ENCODE assay signal across 16 mouse cellular contexts in genomic region chr11:116311169-116311568, GRCm38 (mm10). TPM values are rescaled to one million over a fixed set of nuclear protein-coding genes. Genes with fewer than 3 reads are reported as not detected.
DNase-seq lines count a peak whose midpoint lies in the region; ATAC-seq and TF ChIP-seq lines count a peak whose summit lies in the region.
"Had no signal": no experiment of that assay in that cellular context is flagged by ENCODE, and none has a peak within 500 bp of the region (broad histone marks: within the 10 kb centered on the region; RNA-seq: fewer than 3 reads in every experiment).

No protein-coding gene starts in this region.

- TF ChIP-seq POLR2A in brain, embryonic 14.5 days (IDR thresholded peaks at IDR 0.05; ENCODE audit: borderline replicate concordance, extremely low read depth, insufficient read depth, insufficient read length, poor library complexity, severe bottlenecking), result no peak

- H3K9ac ChIP-seq in embryonic facial prominence, embryonic 14.5 days (ENCODE audit: low read depth, low read length), result no peak overlapping the region
- no peak overlapping the region for H3K9ac ChIP-seq in kidney, embryonic 16.5 days (replicated peaks; ENCODE audit: low read length)
- no peak overlapping the region for H3K9ac ChIP-seq in midbrain, postnatal 0 days (replicated peaks; ENCODE audit: low read length, poor library complexity, severe bottlenecking)
- no peak overlapping the region for H3K9ac ChIP-seq in midbrain, embryonic 13.5 days (replicated peaks)
- H3K9ac ChIP-seq: liver, embryonic 14.5 days had no signal

- no peaks in the 10 kb centered on the region for H3K36me3 ChIP-seq in embryonic facial prominence, embryonic 14.5 days (ENCODE audit: control insufficient read depth, insufficient read depth, low read length)
- no peaks in the 10 kb centered on the region for H3K36me3 ChIP-seq in embryonic facial prominence, embryonic 10.5 days (replicated peaks)
- H3K36me3 ChIP-seq in kidney, embryonic 16.5 days (ENCODE audit: insufficient read depth, low read length), result no peaks in the 10 kb centered on the region
- no peaks in the 10 kb centered on the region for H3K36me3 ChIP-seq in midbrain, postnatal 0 days (ENCODE audit: insufficient read depth, low read length)
- no peaks in the 10 kb centered on the region for H3K36me3 ChIP-seq in midbrain, embryonic 13.5 days
- H3K36me3 ChIP-seq: midbrain, embryonic 10.5 days had no signal

- ATAC-seq in embryonic facial prominence, embryonic 14.5 days (ENCODE audit: low read depth), result no peak
- ATAC-seq in kidney, embryonic 16.5 days (ENCODE audit: low FRiP score, low TSS enrichment), result no peak
- no peak for ATAC-seq in midbrain, postnatal 0 days (ENCODE audit: low FRiP score)
- no peak for ATAC-seq in midbrain, embryonic 13.5 days

- TF ChIP-seq CTCF in midbrain, postnatal 0 days (IDR thresholded peaks at IDR 0.05), result no peak
- no peak for TF ChIP-seq CTCF in brain, embryonic 14.5 days (IDR thresholded peaks at IDR 0.05; ENCODE audit: borderline replicate concordance, extremely low read depth, insufficient read depth, insufficient read length)

- WGBS in embryonic facial prominence, embryonic 14.5 days, result 37% methylated on average over 8 of the region's 8 CpGs
- 68% methylated on average over 8 of the region's 8 CpGs for WGBS in embryonic facial prominence, embryonic 10.5 days
- 40% methylated on average over 8 of the region's 8 CpGs for WGBS in kidney, embryonic 16.5 days
- 48% methylated on average over 8 of the region's 8 CpGs for WGBS in midbrain, postnatal 0 days
- WGBS in midbrain, embryonic 13.5 days, result 57% methylated on average over 8 of the region's 8 CpGs

- no peaks in the 10 kb centered on the region for H3K9me3 ChIP-seq in embryonic facial prominence, embryonic 14.5 days (ENCODE audit: control insufficient read depth, low read length)
- H3K9me3 ChIP-seq in embryonic facial prominence, embryonic 10.5 days, result no peaks in the 10 kb centered on the region
- H3K9me3 ChIP-seq in kidney, embryonic 16.5 days (ENCODE audit: low read length), result no peaks in the 10 kb centered on the region
- H3K9me3 ChIP-seq in midbrain, postnatal 0 days (ENCODE audit: low read length), result no peaks in the 10 kb centered on the region
- no peaks in the 10 kb centered on the region for H3K9me3 ChIP-seq in midbrain, embryonic 13.5 days
- H3K9me3 ChIP-seq: midbrain, embryonic 10.5 days had no signal

- H3K4me1 ChIP-seq in embryonic facial prominence, embryonic 14.5 days (ENCODE audit: control insufficient read depth, insufficient read depth, low read length), result peaks cover 4% of the 10 kb centered on the region; the same call in 1 of the 2 replicates
- H3K4me1 ChIP-seq in embryonic facial prominence, embryonic 10.5 days, result peaks cover 18% of the 10 kb centered on the region
- no peaks in the 10 kb centered on the region for H3K4me1 ChIP-seq in kidney, embryonic 16.5 days (ENCODE audit: insufficient read depth, low read length)
- H3K4me1 ChIP-seq in midbrain, postnatal 0 days (ENCODE audit: insufficient read depth, low read length), result no peaks in the 10 kb centered on the region
- H3K4me1 ChIP-seq in midbrain, embryonic 13.5 days (replicated peaks), result peaks cover 7% of the 10 kb centered on the region; the same call in 1 of the 2 replicates

- peak overlapping the region; percentile 52; the same call in 1 of the 2 replicates for H3K27ac ChIP-seq in embryonic facial prominence, embryonic 14.5 days (replicated peaks; ENCODE audit: low read depth, low read length)
- H3K27ac ChIP-seq in embryonic facial prominence, embryonic 10.5 days (replicated peaks), result no peak overlapping the region
- H3K27ac ChIP-seq in kidney, embryonic 16.5 days (ENCODE audit: low read length), result no peak overlapping the region
- H3K27ac ChIP-seq in midbrain, postnatal 0 days (ENCODE audit: low read depth, low read length), result no peak overlapping the region
- no peak overlapping the region for H3K27ac ChIP-seq in midbrain, embryonic 13.5 days
- H3K27ac ChIP-seq: liver, embryonic 14.5 days; midbrain, embryonic 10.5 days had no signal

- H3K27me3 ChIP-seq in embryonic facial prominence, embryonic 14.5 days (replicated peaks; ENCODE audit: control insufficient read depth, insufficient read depth, low read length), result no peaks in the 10 kb centered on the region
- H3K27me3 ChIP-seq in embryonic facial prominence, embryonic 10.5 days (replicated peaks; ENCODE audit: low read depth, poor library complexity, severe bottlenecking), result 0 out of 2 replicates have a peak, but pooled peaks cover 15% of the 10 kb centered on the region
- H3K27me3 ChIP-seq in kidney, embryonic 16.5 days (ENCODE audit: insufficient read depth, low read length), result no peaks in the 10 kb centered on the region
- H3K27me3 ChIP-seq in midbrain, postnatal 0 days (ENCODE audit: insufficient read depth, low read length), result no peaks in the 10 kb centered on the region
- H3K27me3 ChIP-seq in midbrain, embryonic 13.5 days, result peaks cover 23% of the 10 kb centered on the region

- peak; percentile 84 for DNase-seq in embryonic facial prominence, embryonic 14.5 days (ENCODE audit: low spot score)
- no peak for DNase-seq in embryonic facial prominence, embryonic 10.5 days (ENCODE audit: low spot score)
- DNase-seq in kidney, postnatal 10 days, result peak; percentile 59
- DNase-seq in midbrain, postnatal 0 days (ENCODE audit: low spot score), result peak; percentile 68
- DNase-seq in brain, embryonic 14.5 days (ENCODE audit: low read depth), result peak; percentile 78
- no peak for DNase-seq in retina, postnatal 1 day
- DNase-seq: cerebellum, adult 18-20 months; gastrocnemius, postnatal 25 days; kidney, adult 2 months had no signal

- no peak overlapping the region for H3K4me3 ChIP-seq in embryonic facial prominence, embryonic 14.5 days (ENCODE audit: low read depth, low read length)
- no peak overlapping the region for H3K4me3 ChIP-seq in embryonic facial prominence, embryonic 10.5 days
- no peak overlapping the region for H3K4me3 ChIP-seq in kidney, embryonic 16.5 days (ENCODE audit: low read length)
- H3K4me3 ChIP-seq in midbrain, postnatal 0 days (ENCODE audit: low read depth, low read length), result no peak overlapping the region
- H3K4me3 ChIP-seq in midbrain, embryonic 13.5 days (replicated peaks), result no peak overlapping the region
- H3K4me3 ChIP-seq: erythroblast, embryonic 14.5 days; midbrain, embryonic 10.5 days had no signal

- H3K4me2 ChIP-seq in embryonic facial prominence, embryonic 14.5 days (ENCODE audit: low read depth, low read length), result no peak overlapping the region
- H3K4me2 ChIP-seq in kidney, embryonic 16.5 days (replicated peaks; ENCODE audit: low read depth, low read length), result no peak overlapping the region
- no peak overlapping the region for H3K4me2 ChIP-seq in midbrain, postnatal 0 days (ENCODE audit: low read depth, low read length, poor library complexity, severe bottlenecking)
- no peak overlapping the region for H3K4me2 ChIP-seq in midbrain, embryonic 13.5 days (replicated peaks)
- H3K4me2 ChIP-seq: heart, embryonic 11.5 days had no signal

RNA-seq across cellular contexts. Expression of gene Exoc7, which starts 4.1 kb away (rescaled TPM):
- polyA plus RNA-seq in embryonic facial prominence, embryonic 14.5 days (2014; fragmentation: Nextera tagmentation; extraction: Ambion mirVana), result 60.5 and 71.2 TPM in 2 replicates
- 55.4 and 59.7 TPM in 2 replicates for polyA plus RNA-seq in embryonic facial prominence, embryonic 10.5 days (2016; fragmentation: Nextera tagmentation; extraction: Ambion mirVana)
- 71.5 and 72.5 TPM in 2 replicates for polyA plus RNA-seq in kidney, embryonic 16.5 days (2015; fragmentation: Nextera tagmentation; extraction: Ambion mirVana)
- total RNA-seq in midbrain, postnatal 0 days (2014; rRNA removed), result 81.0 and 101 TPM in 2 replicates
- 144 and 149 TPM in 2 replicates for polyA plus RNA-seq in midbrain, postnatal 0 days (2015; fragmentation: Nextera tagmentation; extraction: Ambion mirVana)
- 92.0 and 104 TPM in 2 replicates for polyA plus RNA-seq in midbrain, embryonic 13.5 days (2015; fragmentation: Nextera tagmentation; extraction: Ambion mirVana)
- 96.1 and 112 TPM in 2 replicates for polyA plus RNA-seq in brain, embryonic 14.5 days (2012; rRNA removed)

RNA-seq across cellular contexts. Expression of gene Foxj1, which starts 24.0 kb away (rescaled TPM):
- 7.1 and 13.7 TPM in 2 replicates for polyA plus RNA-seq in embryonic facial prominence, embryonic 14.5 days (2014; fragmentation: Nextera tagmentation; extraction: Ambion mirVana)
- 2.3 and 3.3 TPM in 2 replicates for polyA plus RNA-seq in embryonic facial prominence, embryonic 10.5 days (2016; fragmentation: Nextera tagmentation; extraction: Ambion mirVana)
- polyA plus RNA-seq in kidney, embryonic 16.5 days (2015; fragmentation: Nextera tagmentation; extraction: Ambion mirVana), result 2.7 and 3.5 TPM in 2 replicates
- 24.1 and 37.5 TPM in 2 replicates for total RNA-seq in midbrain, postnatal 0 days (2014; rRNA removed)
- polyA plus RNA-seq in midbrain, postnatal 0 days (2015; fragmentation: Nextera tagmentation; extraction: Ambion mirVana), result 9.6 and 12.1 TPM in 2 replicates
- 6.2 and 12.4 TPM in 2 replicates for polyA plus RNA-seq in midbrain, embryonic 13.5 days (2015; fragmentation: Nextera tagmentation; extraction: Ambion mirVana)
- polyA plus RNA-seq in brain, embryonic 14.5 days (2012; rRNA removed), result 22.2 and 29.7 TPM in 2 replicates

RNA-seq across cellular contexts. Expression of gene Galr2, which starts 30.4 kb away (rescaled TPM):
- polyA plus RNA-seq in embryonic facial prominence, embryonic 14.5 days (2014; fragmentation: Nextera tagmentation; extraction: Ambion mirVana), result 0.29 and 0.60 TPM in 2 replicates
- polyA plus RNA-seq in embryonic facial prominence, embryonic 10.5 days (2016; fragmentation: Nextera tagmentation; extraction: Ambion mirVana), result 0.25 and 0.39 TPM in 2 replicates
- polyA plus RNA-seq in kidney, embryonic 16.5 days (2015; fragmentation: Nextera tagmentation; extraction: Ambion mirVana), result 0.14 and 0.19 TPM in 2 replicates
- total RNA-seq in midbrain, postnatal 0 days (2014; rRNA removed), result 0.47 TPM in 1 of 2 replicates, not detected in the other
- 0.36 and 0.54 TPM in 2 replicates for polyA plus RNA-seq in midbrain, postnatal 0 days (2015; fragmentation: Nextera tagmentation; extraction: Ambion mirVana)
- 0.22 and 0.26 TPM in 2 replicates for polyA plus RNA-seq in midbrain, embryonic 13.5 days (2015; fragmentation: Nextera tagmentation; extraction: Ambion mirVana)
- polyA plus RNA-seq in brain, embryonic 14.5 days (2012; rRNA removed), result 0.21 and 0.37 TPM in 2 replicates
- total RNA-seq: left cerebral cortex, postnatal 25 days had no signal
- polyA plus RNA-seq: erythroblast, embryonic 14.5 days had no signal

RNA-seq across cellular contexts. Expression of gene Srp68, which starts 37.2 kb away (rescaled TPM):
- polyA plus RNA-seq in embryonic facial prominence, embryonic 14.5 days (2014; fragmentation: Nextera tagmentation; extraction: Ambion mirVana), result 91.9 and 92.5 TPM in 2 replicates
- 104 TPM in 2 replicates for polyA plus RNA-seq in embryonic facial prominence, embryonic 10.5 days (2016; fragmentation: Nextera tagmentation; extraction: Ambion mirVana)
- 95.9 and 96.7 TPM in 2 replicates for polyA plus RNA-seq in kidney, embryonic 16.5 days (2015; fragmentation: Nextera tagmentation; extraction: Ambion mirVana)
- 17.7 and 27.3 TPM in 2 replicates for total RNA-seq in midbrain, postnatal 0 days (2014; rRNA removed)
- polyA plus RNA-seq in midbrain, postnatal 0 days (2015; fragmentation: Nextera tagmentation; extraction: Ambion mirVana), result 47.9 and 50.9 TPM in 2 replicates
- polyA plus RNA-seq in midbrain, embryonic 13.5 days (2015; fragmentation: Nextera tagmentation; extraction: Ambion mirVana), result 63.4 and 68.5 TPM in 2 replicates
- 68.6 and 69.3 TPM in 2 replicates for polyA plus RNA-seq in brain, embryonic 14.5 days (2012; rRNA removed)

Comparison
In these comparisons a context has a peak if more than half of its experiments do, and no peak if none do; other contexts are left out.
1. DNase-seq: peak in embryonic facial prominence, embryonic 14.5 days (single experiment), kidney, postnatal 10 days (single experiment), midbrain, postnatal 0 days (single experiment) and brain, embryonic 14.5 days (single experiment); none in embryonic facial prominence, embryonic 10.5 days (single experiment) and retina, postnatal 1 day (single experiment).